Mouse (Mus musculus) C2C12 (cell line): ENCODE results near the gene Uap1l1. TPM values are rescaled to one million over a fixed set of nuclear protein-coding genes. Genes with fewer than 3 reads are reported as not detected.

ENCODE experiments used
- H3K27me3 ChIP-seq: one replicate; pipeline ENCODE4 v1.6.1; 2011; ENCODE audit not compliant: control insufficient read depth, insufficient read depth, insufficient read length
- H3K36me3 ChIP-seq: one replicate; pipeline ENCODE4 v1.6.1; 2011; ENCODE audit not compliant: control insufficient read depth, insufficient read depth
- H3K4me3 ChIP-seq: one replicate; pipeline ENCODE4 v1.5.1; 2011; ENCODE audit warnings: mild to moderate bottlenecking, control low read depth; ENCODE audit not compliant: poor library complexity, insufficient read depth, severe bottlenecking
- H3K79me2 ChIP-seq: one replicate; pipeline ENCODE4 v1.6.1; 2011; ENCODE audit not compliant: control insufficient read depth, insufficient read depth
- H3K79me3 ChIP-seq: one replicate; pipeline ENCODE4 v1.6.1; 2011; ENCODE audit warnings: low read depth, control low read depth
- H3ac ChIP-seq: one replicate; pipeline ENCODE3; 2011; ENCODE audit warnings: low read depth; ENCODE audit not compliant: control insufficient read depth, insufficient read length
- CEBPB ChIP-seq: IDR thresholded peaks from one replicate; pipeline ENCODE4 v1.6.1; 2011; ENCODE audit warnings: low read depth, mild to moderate bottlenecking, control low read depth, moderate library complexity
- CTCF ChIP-seq: IDR thresholded peaks from one replicate; pipeline ENCODE4 v1.5.1; 2011; ENCODE audit not compliant: control insufficient read depth, insufficient read depth, insufficient read length
- FOSL1 ChIP-seq: IDR thresholded peaks from one replicate; pipeline ENCODE4 v1.8.0; 2011; ENCODE audit warnings: mild to moderate bottlenecking, low read length; ENCODE audit not compliant: poor library complexity, insufficient read depth, severe bottlenecking
- MAX ChIP-seq: IDR thresholded peaks from one replicate; pipeline ENCODE4 v1.6.1; 2011; ENCODE audit warnings: mild to moderate bottlenecking, control low read depth
- MYOD1 ChIP-seq: IDR thresholded peaks from one replicate; pipeline ENCODE4 v1.6.1; 2011; ENCODE audit warnings: low read depth; ENCODE audit not compliant: control insufficient read depth, insufficient read length
- MYOG ChIP-seq: IDR thresholded peaks from one replicate; pipeline ENCODE4 v1.6.1; 2011; ENCODE audit not compliant: control insufficient read depth, insufficient read length; ENCODE audit errors: extremely low read depth
- USF1 ChIP-seq: IDR thresholded peaks from one replicate; pipeline ENCODE4 v1.6.1; 2011; ENCODE audit warnings: low read depth, mild to moderate bottlenecking, control low read depth, moderate library complexity
- polyA plus RNA-seq: library from polyadenylated mRNA; unstranded; fragments of >200 nt; fragmentation: generic; extraction: Trizol; gene quantifications from one replicate; pipeline ENCODE4 v1.2.1, GENCODE M21; 2012; ENCODE audit warnings: missing spikeins

The Uap1l1 gene
- polyA plus RNA-seq, 1 experiment: 96.6 TPM

GRCm38 (mm10) chr2:25396597-25396983, 31.1 kb upstream of the Uap1l1 start:
- no peak overlapping the region for H3K4me3 ChIP-seq
- no peaks in the 10 kb centered on the region for H3K36me3 ChIP-seq
- no peaks in the 10 kb centered on the region for H3K79me2 ChIP-seq
- no peak for TF ChIP-seq MYOD1
- no peak for TF ChIP-seq MAX
- no peak for TF ChIP-seq CEBPB
- TF ChIP-seq MYOG: no peak
- TF ChIP-seq CTCF: no peak
- no peak for TF ChIP-seq USF1
- no peak for TF ChIP-seq FOSL1
- H3ac ChIP-seq: no peak overlapping the region
- no peaks in the 10 kb centered on the region for H3K79me3 ChIP-seq
- peaks cover 61% of the 10 kb centered on the region for H3K27me3 ChIP-seq

GRCm38 (mm10) chr2:25395721-25396596, 30.5 kb upstream of the Uap1l1 start, which contains the start of gene Entpd2:
Entpd2 (plus strand) TSS chr2:25395874.
- peaks cover 61% of the 10 kb centered on the region for H3K27me3 ChIP-seq
- TF ChIP-seq CTCF (no peak), MYOG (no peak), FOSL1 (no peak), MAX (no peak), CEBPB (no peak), USF1 (no peak), MYOD1 (no peak)
- no peaks in the 10 kb centered on the region for H3K79me3 ChIP-seq
- H3K36me3 ChIP-seq: no peaks in the 10 kb centered on the region
- H3ac ChIP-seq: no peak within 1 kb of the TSS
- no peak within 1 kb of the TSS for H3K4me3 ChIP-seq
- no peaks in the 10 kb centered on the region for H3K79me2 ChIP-seq

- Histone ChIP-seq H3K36me3 (no peaks in the 10 kb centered on the region), H3K79me2 (no peaks in the 10 kb centered on the region), H3ac (no peak overlapping the region), H3K27me3 (peaks cover 54% of the 10 kb centered on the region), H3K4me3 (no peak overlapping the region), H3K79me3 (no peaks in the 10 kb centered on the region)
- no peak for TF ChIP-seq CTCF
Observed at GRCm38 (mm10) chr2:25394281-25395221, 29.1 kb upstream of the Uap1l1 start.

GRCm38 (mm10) chr2:25391266-25391665, 25.8 kb upstream of the Uap1l1 start:
- peaks cover 30% of the 10 kb centered on the region for H3K27me3 ChIP-seq
- H3ac ChIP-seq: no peak overlapping the region
- no peaks in the 10 kb centered on the region for H3K36me3 ChIP-seq
- no peaks in the 10 kb centered on the region for H3K79me2 ChIP-seq
- no peak overlapping the region for H3K4me3 ChIP-seq
- H3K79me3 ChIP-seq: no peaks in the 10 kb centered on the region
- no peak for TF ChIP-seq FOSL1
- no peak for TF ChIP-seq CTCF

- TF ChIP-seq MYOD1 (no peak), CEBPB (no peak), MYOG (no peak), FOSL1 (no peak), USF1 (no peak), CTCF (no peak), MAX (no peak)
Observed at GRCm38 (mm10) chr2:25384492-25384891, 19.0 kb upstream of the Uap1l1 start.

GRCm38 (mm10) chr2:25376589-25376988, 11.1 kb upstream of the Uap1l1 start:
- Histone ChIP-seq H3K27me3 (no peaks in the 10 kb centered on the region), H3K79me2 (peaks cover 22% of the 10 kb centered on the region), H3K36me3 (peaks cover 30% of the 10 kb centered on the region), H3K4me3 (no peak overlapping the region), H3K79me3 (peaks cover 3% of the 10 kb centered on the region), H3ac (no peak overlapping the region)
- TF ChIP-seq MAX (no peak), CTCF (peak; percentile 40)

More at GRCm38 (mm10) chr2:25384492-25384891, 19.0 kb upstream of the Uap1l1 start:
- Histone ChIP-seq H3K4me3 (no peak overlapping the region), H3K79me3 (no peaks in the 10 kb centered on the region), H3K36me3 (no peaks in the 10 kb centered on the region), H3K27me3 (peaks cover 14% of the 10 kb centered on the region), H3K79me2 (no peaks in the 10 kb centered on the region), H3ac (no peak overlapping the region)
